ENCODE assay signal across 1 mouse cellular context in genomic region chr4:133011028-133011820, GRCm38 (mm10).
TF ChIP-seq lines count a peak whose summit lies in the region.

Gene Ahdc1, plus strand, starts transcription at chr4:133011260.

TF ChIP-seq in CH12.LX, 34 proteins besides CTCF, POLR2A, EP300 and RAD21 (continued from another document):
- TF ChIP-seq KAT2A (IDR thresholded peaks at IDR 0.05; ENCODE audit: insufficient replicate concordance, low read length) (peak; percentile 89; the same call in 1 of the 2 replicates), UBTF (IDR thresholded peaks at IDR 0.05; ENCODE audit: low read depth, low read length) (peak; percentile 77; the same call in 1 of the 2 replicates), MAFK (IDR thresholded peaks at IDR 0.05; ENCODE audit: insufficient replicate concordance, low read length) (no peak)
TF ChIP-seq in CH12.LX: peak in this region for 15.
